Mouse (Mus musculus) T-helper 1 cell (primary cell): ENCODE measurements around the gene Gdf1.

ENCODE experiments used
- in situ Hi-C: fragments of 300-600 bp; cut with MboI, MseI; formaldehyde crosslinking; loops from one replicate; pipeline ENCODE4 v1.15.1; 2025; ENCODE audit warnings: high pct_unique_total_duplicates

Gdf1 gene

GRCm38 (mm10) chr8:70360769-70361168 is 31.2 kb downstream of the Gdf1 start:
- in situ Hi-C loops: no loop called here

- in situ Hi-C loops: no loop called here
These were observed 31.9 kb downstream of the Gdf1 start for GRCm38 (mm10) chr8:70361484-70362032.

- in situ Hi-C loops: no loop called here
These were observed 34.4 kb downstream of the Gdf1 start for GRCm38 (mm10) chr8:70364066-70364465.

GRCm38 (mm10) chr8:70366588-70366987 is 37.0 kb downstream of the Gdf1 start:
- in situ Hi-C loops: no loop called here

- in situ Hi-C loops: no loop called here
These were observed 40.9 kb downstream of the Gdf1 start for GRCm38 (mm10) chr8:70370476-70370875.

GRCm38 (mm10) chr8:70371951-70372350 is 42.3 kb downstream of the Gdf1 start:
- in situ Hi-C loops: no loop called here

- in situ Hi-C loops: no loop called here
These were observed 44.0 kb downstream of the Gdf1 start, which contains the start of gene Comp for GRCm38 (mm10) chr8:70373397-70374317. Gene Comp, plus strand, starts transcription at chr8:70373558.

- in situ Hi-C loops: no loop called here
These were observed 44.8 kb downstream of the Gdf1 start for GRCm38 (mm10) chr8:70374318-70374927.

- in situ Hi-C loops: no loop called here
These were observed 45.7 kb downstream of the Gdf1 start for GRCm38 (mm10) chr8:70375212-70375859.

- in situ Hi-C loops: no loop called here
These were observed 46.7 kb downstream of the Gdf1 start for GRCm38 (mm10) chr8:70376275-70376741.

- in situ Hi-C loops: no loop called here
These were observed 47.4 kb downstream of the Gdf1 start for GRCm38 (mm10) chr8:70377049-70377448.

- in situ Hi-C loops: no loop called here
These were observed 50.5 kb downstream of the Gdf1 start for GRCm38 (mm10) chr8:70380069-70380468.
